Mouse (Mus musculus) heart, adult 10 weeks (tissue): ENCODE data around the gene Zfp429. TPM values are rescaled to one million over a fixed set of nuclear protein-coding genes. Genes with fewer than 3 reads are reported as not detected.

ENCODE experiments used
- polyA plus RNA-seq: library from polyadenylated mRNA; stranded (reverse); fragments of 350-450 nt; fragmentation: Illumina TruSeq; extraction: RNeasy Lipid Tissue Mini Kit (QIAGEN cat#74804); gene quantifications from one replicate; pipeline ENCODE4 v1.2.3, GENCODE M21; 2014; ENCODE audit warnings: low read depth, low replicate concordance

The Zfp429 gene
- polyA plus RNA-seq = 2.2 TPM

DNA sequence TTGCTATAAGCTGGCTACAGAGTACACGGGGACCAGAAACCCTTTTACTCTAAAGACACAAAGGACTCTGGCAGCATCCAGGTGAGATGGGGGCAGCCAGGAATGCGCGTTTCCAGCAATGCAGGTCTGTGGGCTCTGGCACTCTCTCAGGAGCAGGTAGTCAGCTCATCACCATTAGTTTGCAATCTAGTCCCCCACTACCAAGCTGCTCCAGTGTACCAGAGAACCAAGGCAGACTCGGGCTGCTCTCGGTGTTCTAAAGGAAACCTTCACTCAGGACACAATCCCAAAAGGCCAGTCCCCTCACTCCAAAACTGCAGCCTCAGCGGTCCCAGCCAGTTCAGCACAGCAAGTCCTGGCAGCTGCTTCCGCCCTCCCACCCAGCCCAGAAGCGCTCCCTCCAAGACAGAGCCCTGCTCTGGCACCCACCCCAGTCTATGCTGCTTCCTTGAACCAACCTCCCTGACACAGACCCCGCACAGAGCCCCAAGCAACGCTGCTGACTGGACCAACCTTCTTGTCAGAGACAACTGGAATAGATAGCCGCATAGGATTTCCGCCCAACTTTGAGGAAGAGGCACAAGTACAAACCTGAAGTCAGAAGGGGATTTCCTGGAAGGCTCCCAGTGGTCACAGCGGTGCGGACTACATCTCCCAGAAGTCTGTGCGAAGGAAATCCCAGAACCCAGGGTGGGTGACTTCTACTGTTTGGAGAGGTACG lies at the start of gene Zfp429:
Gene Zfp429 (minus strand): TSS at position 637 of the 721 bp plus-strand sequence.

DNA sequence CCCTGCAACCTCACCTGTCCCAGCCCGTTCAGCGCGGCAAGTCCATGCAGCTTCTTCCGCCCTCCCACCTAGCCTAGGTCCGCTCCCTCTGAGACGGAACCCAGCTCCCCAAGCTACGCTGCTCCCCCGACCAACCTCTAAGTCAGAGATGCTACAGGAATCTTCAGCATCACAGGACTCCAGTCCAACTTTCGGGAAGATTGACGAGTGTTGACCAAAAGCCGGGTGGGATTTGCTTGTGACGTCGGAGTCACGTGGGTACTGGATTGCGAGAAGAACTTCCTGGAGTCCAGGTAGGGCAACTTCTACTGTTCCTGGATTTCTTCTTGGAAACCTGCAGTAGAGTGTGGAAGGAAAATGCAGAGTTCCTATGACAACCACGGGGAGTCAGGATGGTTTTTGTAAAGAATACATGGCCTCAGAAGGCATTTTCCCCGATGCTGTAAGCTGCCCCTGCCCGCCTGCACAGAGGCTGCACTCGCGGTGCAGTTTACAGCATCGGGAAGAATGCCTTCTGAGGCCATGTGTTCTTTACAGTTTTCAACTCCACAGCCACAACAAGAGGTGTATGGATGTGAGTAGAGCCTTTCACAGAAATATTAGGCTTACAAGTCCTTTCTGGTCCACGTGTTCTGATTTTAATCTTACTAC lies 21.7 kb upstream of the Zfp429 start, which contains the start of gene Zfp459:
Gene Zfp459 (minus strand): TSS at position 212 of the 651 bp plus-strand sequence.

DNA sequence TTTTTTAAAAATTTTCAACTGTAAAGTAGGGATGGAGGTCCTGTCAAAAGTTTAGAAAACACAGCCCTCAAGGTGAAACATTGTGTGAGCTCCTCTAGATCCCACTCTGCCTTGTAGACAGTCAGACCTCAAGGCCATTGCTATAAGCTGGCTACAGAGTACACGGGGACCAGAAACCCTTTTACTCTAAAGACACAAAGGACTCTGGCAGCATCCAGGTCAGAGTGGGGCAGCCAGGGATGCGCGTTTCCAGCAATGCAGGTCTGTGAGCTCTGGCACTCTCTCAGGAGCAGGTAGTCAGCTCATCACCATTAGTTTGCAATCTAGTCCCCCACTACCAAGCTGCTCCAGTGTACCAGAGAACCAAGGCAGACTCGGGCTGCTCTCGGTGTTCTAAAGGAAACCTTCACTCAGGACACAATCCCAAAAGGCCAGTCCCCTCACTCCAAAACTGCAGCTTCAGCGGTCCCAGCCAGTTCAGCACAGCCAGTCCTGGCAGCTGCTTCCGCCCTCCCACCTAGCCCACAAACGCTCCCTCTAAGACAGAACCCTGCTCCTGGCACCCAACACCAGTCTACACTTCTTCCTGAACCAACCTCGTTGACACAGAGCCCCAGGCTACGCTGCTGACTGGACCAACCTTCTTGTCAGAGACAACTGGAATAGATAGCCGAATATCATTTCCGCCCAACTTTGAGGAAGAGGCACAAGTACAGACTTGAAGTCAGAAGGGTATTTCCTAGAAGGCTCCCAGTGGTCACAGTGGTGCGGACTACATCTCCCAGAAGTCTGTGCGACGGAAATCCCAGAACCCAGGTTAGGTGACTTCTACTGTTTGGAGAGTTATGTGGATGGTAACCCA lies 24.3 kb downstream of the Zfp429 start, which contains the start of the genes Gm28041 and Zfp456:
Gene Gm28041 (minus strand): TSS at position 684 of the 862 bp plus-strand sequence.
Gene Zfp456 (minus strand): TSS at position 761 of the 862 bp plus-strand sequence.

DNA sequence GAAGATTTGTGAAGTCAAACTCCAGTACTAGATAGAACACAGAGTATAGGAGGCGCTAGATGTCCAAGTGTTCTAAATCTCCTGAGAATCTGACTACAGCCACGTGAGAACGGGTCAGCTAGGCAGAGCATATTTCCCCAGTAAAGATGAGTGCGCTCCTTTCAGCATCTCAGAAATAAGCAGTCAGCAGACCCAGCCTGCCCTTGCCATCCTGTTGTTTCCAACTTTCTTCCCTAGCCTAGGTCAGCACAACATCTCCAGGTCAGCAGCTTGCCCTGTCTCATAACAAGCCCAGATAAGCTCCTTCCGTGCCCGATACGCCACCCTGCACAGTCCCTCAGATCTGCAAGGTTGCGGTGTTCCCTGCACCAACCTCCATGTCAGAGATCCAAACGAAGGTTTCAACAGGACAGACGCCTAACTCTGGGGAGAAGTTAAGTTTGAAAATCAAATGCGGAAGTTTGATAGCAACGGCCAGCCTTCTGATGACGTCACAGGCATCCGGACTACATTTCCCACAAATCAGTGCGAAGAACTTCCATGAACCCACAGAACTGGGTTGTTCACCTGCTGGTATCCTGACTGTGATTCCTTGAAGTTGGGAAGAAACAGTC lies 39.4 kb downstream of the Zfp429 start, which contains the start of the genes Gm28044 and Zfp953:
Gene Gm28044 (minus strand): TSS at position 406 of the 614 bp plus-strand sequence.
Gene Zfp953 (minus strand): TSS at position 475 of the 614 bp plus-strand sequence.

Other genes with a start within 250 kb of the Zfp429 start
- gene Rsl1, start 226.6 kb downstream of the Zfp429 start, polyA plus RNA-seq = 4.3 TPM
- gene Zfp455, start 205.3 kb downstream of the Zfp429 start, polyA plus RNA-seq = 0.63 TPM
- gene Zfp458, start 121.4 kb downstream of the Zfp429 start, polyA plus RNA-seq = 0.99 TPM
- gene Zfp457, start 93.3 kb downstream of the Zfp429 start, polyA plus RNA-seq = 2.1 TPM
- gene Zfp595, start 67.2 kb downstream of the Zfp429 start, polyA plus RNA-seq = 2.4 TPM
- 2.9 TPM for gene Gm28044, start 39.3 kb downstream of the Zfp429 start, polyA plus RNA-seq
- 1.2 TPM for gene Zfp953, start 39.2 kb downstream of the Zfp429 start, polyA plus RNA-seq
- not detected for gene Gm28041, start 24.1 kb downstream of the Zfp429 start, polyA plus RNA-seq
- 1.0 TPM for gene Zfp456, start 24.0 kb downstream of the Zfp429 start, polyA plus RNA-seq
- 1.7 TPM for gene Zfp459, start 21.6 kb upstream of the Zfp429 start, polyA plus RNA-seq
- gene Zfp874a, start 51.8 kb upstream of the Zfp429 start, polyA plus RNA-seq = 6.8 TPM
- gene Zfp874b, start 84.4 kb upstream of the Zfp429 start, polyA plus RNA-seq = 14.5 TPM
- 4.5 TPM for gene Zfp58, start 100.7 kb upstream of the Zfp429 start, polyA plus RNA-seq
- not detected for gene Gm26965, start 126.3 kb upstream of the Zfp429 start, polyA plus RNA-seq
- 11.1 TPM for gene Zfp87, start 126.4 kb upstream of the Zfp429 start, polyA plus RNA-seq
- 3.5 TPM for gene Zfp748, start 154.0 kb upstream of the Zfp429 start, polyA plus RNA-seq
- 3.2 TPM for gene Zfp729b, start 209.9 kb upstream of the Zfp429 start, polyA plus RNA-seq
- not detected for gene Gm49345, start 237.9 kb upstream of the Zfp429 start, polyA plus RNA-seq
- 3.5 TPM for gene Zfp729a, start 238.0 kb upstream of the Zfp429 start, polyA plus RNA-seq